Mouse (Mus musculus) G1E (cell line): ENCODE data around the gene Sptbn4. TPM values are rescaled to one million over a fixed set of nuclear protein-coding genes. Genes with fewer than 3 reads are reported as not detected.

Source experiments
- ATAC-seq: 2 replicates; pipeline ENCODE4 v1.8.0; 2016; ENCODE audit warnings: mild to moderate bottlenecking; ENCODE audit not compliant: insufficient number of reproducible peaks, poor library complexity, low FRiP score, severe bottlenecking; ENCODE audit errors: extremely low read depth
- DNase-seq: peaks from one replicate; pipeline ENCODE4 v3.0.0; 2012; ENCODE audit warnings: low spot score
- H3K27me3 ChIP-seq: 2 replicates; pipeline ENCODE4 v1.6.1; 2012; ENCODE audit warnings: mild to moderate bottlenecking, low read length, inconsistent platforms; ENCODE audit not compliant: insufficient read depth
- H3K36me3 ChIP-seq: replicated peaks from 2 replicates; pipeline ENCODE3; 2012; ENCODE audit warnings: mild to moderate bottlenecking, inconsistent platforms
- H3K4me1 ChIP-seq: 2 replicates; pipeline ENCODE4 v1.6.1; 2012; ENCODE audit warnings: low read depth, low read length, inconsistent platforms, mixed read lengths; ENCODE audit not compliant: insufficient read depth
- H3K4me3 ChIP-seq: 2 replicates; pipeline ENCODE4 v1.5.1; 2012; ENCODE audit warnings: low read depth, mild to moderate bottlenecking, inconsistent platforms, low read length, moderate library complexity, mixed read lengths
- H3K9me3 ChIP-seq: replicated peaks from 2 replicates; pipeline ENCODE4 v1.6.1; 2012; ENCODE audit warnings: inconsistent platforms
- CTCF ChIP-seq: IDR thresholded peaks from 2 replicates; pipeline ENCODE4 v1.5.1; 2012; ENCODE audit warnings: low read depth, low read length, inconsistent platforms, mixed read lengths
- GATA1 ChIP-seq: IDR thresholded peaks from 2 replicates; pipeline ENCODE4 v1.6.1; 2012; ENCODE audit warnings: borderline replicate concordance, low read length, inconsistent platforms, mixed read lengths
- GATA2 ChIP-seq: IDR thresholded peaks from 2 replicates; pipeline ENCODE4 v1.6.1; 2012; ENCODE audit warnings: low read depth, low read length, inconsistent platforms, borderline replicate concordance
- POLR2AphosphoS5 ChIP-seq: IDR thresholded peaks from 2 replicates; pipeline ENCODE4 v1.6.1; 2012; ENCODE audit warnings: low read depth, low read length, inconsistent platforms; ENCODE audit not compliant: insufficient replicate concordance
- TAL1 ChIP-seq: conservative IDR thresholded peaks from 2 replicates; pipeline ENCODE4 v1.6.1; 2012; ENCODE audit warnings: low read depth, low read length, inconsistent platforms, mixed read lengths
- polyA plus RNA-seq: library from polyadenylated mRNA; stranded (reverse); fragments of >175 nt; gene quantifications from 2 replicates; pipeline ENCODE4 v1.2.3, GENCODE M21; 2012
- total RNA-seq, 2 experiments: library from RNA; stranded (forward) in 1 of 2; stranded (reverse) in 1 of 2; fragments of 200-1000 nt in 1 of 2; fragments of >200 nt in 1 of 2; fragmentation: Nextera tagmentation in 1 of 2; gene quantifications; 2 replicates each; pipeline ENCODE4 v1.2.3; 2014 to 2017

Gene Sptbn4
- total and polyA plus RNA-seq, 3 experiments, result 0.91 to 2.9 (median 1.2) TPM

DNA sequence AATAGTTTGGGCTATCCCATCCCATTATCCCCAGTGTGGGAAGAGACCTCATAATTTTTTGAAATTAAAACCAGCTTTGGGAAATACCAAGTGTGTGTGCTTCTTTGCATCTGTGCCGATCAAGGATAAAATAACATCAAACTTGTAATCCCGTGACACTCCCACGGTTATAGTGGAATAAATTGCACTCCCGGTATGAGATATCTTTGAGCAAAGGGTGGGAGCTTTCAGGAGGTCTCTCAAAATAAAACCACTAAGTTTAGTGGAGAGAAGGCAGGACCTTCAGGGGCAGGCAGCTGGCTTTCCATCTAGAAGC lies 42.7 kb upstream of the Sptbn4 start:
- Histone ChIP-seq H3K4me3 (peak overlapping the region; percentile 71), H3K36me3 (peaks cover 33% of the 10 kb centered on the region), H3K9me3 (no peaks in the 10 kb centered on the region), H3K4me1 (peaks cover 71% of the 10 kb centered on the region), H3K27me3 (no peaks in the 10 kb centered on the region)
- TF ChIP-seq CTCF (no peak), POLR2AphosphoS5 (no peak), TAL1 (no peak), GATA2 (no peak), GATA1 (no peak)
- no peak for ATAC-seq
- DNase-seq, result no peak

DNA sequence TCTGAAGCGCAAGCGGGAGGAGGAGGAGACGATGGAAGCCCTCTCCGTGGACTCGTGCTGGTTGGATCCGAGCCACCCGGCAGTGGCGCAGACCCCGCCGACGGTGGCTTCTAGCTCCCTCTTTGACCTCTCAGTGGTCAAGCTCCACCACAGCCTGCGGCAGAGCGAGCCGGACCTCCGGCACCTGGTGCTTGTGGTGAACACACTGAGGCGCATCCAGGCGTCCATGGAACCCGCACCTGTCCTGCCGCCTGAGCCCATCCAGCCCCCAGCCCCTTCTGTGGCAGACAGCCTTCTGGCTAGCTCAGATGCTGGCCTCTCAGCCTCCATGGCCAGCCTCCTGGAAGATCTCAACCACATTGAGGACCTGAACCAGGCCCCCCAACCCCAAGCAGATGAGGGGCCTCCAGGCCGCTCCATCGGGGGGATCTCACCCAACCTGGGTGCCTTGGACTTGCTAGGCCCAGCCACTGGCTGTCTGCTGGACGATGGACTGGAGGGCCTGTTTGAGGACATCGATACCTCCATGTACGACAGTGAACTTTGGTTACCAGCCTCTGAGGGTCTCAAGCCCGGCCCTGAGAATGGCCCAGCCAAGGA lies 41.9 kb upstream of the Sptbn4 start:
- TF ChIP-seq CTCF (no peak), POLR2AphosphoS5 (no peak), TAL1 (no peak), GATA2 (no peak), GATA1 (no peak)
- Histone ChIP-seq H3K36me3 (peaks cover 33% of the 10 kb centered on the region), H3K27me3 (no peaks in the 10 kb centered on the region), H3K9me3 (no peaks in the 10 kb centered on the region), H3K4me3 (peak overlapping the region; percentile 71; the same call in 1 of the 2 replicates), H3K4me1 (peaks cover 74% of the 10 kb centered on the region)
- ATAC-seq (no peak), DNase-seq (no peak)

DNA sequence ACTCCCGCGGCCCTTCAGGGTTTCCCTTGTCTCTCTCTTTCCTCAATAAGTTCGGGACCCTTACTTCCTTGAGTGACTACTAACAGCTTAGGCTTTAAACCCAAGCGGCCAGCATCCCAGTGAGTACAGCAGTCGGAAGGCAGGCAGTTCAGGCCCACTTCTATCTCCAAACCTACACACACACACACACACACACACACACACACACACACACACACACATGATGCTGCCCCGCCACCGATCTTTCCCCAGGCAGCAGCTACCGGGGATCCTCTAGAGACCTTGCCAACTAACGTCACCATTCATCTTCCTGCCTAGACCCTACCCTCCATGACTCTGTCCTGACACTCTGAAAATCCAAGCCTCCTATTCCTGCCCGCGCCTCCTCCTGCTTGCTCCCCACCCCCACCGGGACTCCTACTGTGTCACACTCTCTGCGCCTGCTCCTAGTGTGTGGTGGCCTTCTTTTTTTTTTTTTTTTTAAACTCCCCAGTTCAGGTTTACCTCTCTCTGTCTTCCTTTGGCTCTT lies 40.3 kb upstream of the Sptbn4 start:
- ATAC-seq (no peak), DNase-seq (peak; percentile 37)
- H3K9me3 ChIP-seq, result no peaks in the 10 kb centered on the region
- H3K4me3 ChIP-seq, result peak overlapping the region; percentile 77
- H3K36me3 ChIP-seq, result peaks cover 33% of the 10 kb centered on the region
- peaks cover 75% of the 10 kb centered on the region for H3K4me1 ChIP-seq
- no peaks in the 10 kb centered on the region for H3K27me3 ChIP-seq
- TF ChIP-seq TAL1, result no peak
- no peak for TF ChIP-seq CTCF
- TF ChIP-seq POLR2AphosphoS5, result no peak
- no peak for TF ChIP-seq GATA2
- no peak for TF ChIP-seq GATA1

DNA sequence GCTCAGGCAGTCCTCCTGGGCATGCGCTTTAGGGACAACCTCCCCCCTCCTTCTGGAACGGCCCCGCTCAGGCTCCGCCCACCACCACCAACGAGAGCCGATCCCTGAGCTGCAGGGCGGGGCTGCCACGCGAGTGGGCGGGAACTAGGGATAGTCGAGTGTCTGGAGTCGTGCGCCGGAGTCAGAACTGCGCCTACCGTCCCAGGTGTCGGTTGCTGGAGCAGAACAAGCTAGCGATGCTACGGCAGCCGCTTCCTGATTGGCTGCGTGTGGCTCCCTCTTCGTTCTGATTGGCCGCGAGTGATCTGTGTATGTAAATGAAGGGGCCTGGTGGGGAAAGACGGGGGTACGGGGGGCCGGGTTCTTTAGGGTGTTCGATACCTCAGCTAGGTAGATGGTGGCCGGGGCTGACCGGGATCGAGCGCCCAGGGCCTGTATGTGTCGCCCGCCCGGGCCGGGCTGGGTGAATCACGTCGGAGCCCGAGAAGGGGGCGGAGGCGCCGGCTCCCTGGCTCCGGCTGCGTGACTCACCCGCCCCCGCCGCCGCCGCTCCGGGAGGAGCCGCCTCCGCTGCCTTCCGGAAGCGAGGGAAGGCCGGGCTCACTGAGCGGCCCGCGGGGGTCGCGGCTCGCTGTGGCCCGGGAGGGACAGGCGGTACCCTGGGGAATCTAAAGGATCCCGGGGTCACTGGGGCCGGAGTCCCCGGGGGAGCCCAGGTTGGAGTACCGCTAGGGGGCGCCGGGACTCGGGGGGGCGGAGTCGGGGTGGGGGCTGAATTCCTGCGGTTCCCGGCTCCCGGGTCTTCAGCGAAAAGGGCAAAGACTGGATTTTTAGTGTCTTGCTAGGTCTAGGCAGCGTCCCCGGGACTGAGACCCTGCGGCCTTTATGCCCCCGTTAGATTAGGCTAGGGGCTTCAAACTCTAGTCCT lies 39.5 kb upstream of the Sptbn4 start, which contains the start of gene Sertad1:
Gene Sertad1, plus strand, starts transcription at position 141 of the 928 bp plus-strand sequence.
- no peaks in the 10 kb centered on the region for H3K9me3 ChIP-seq
- H3K4me3 ChIP-seq, result peak within 1 kb of the TSS; percentile 77
- no peaks in the 10 kb centered on the region for H3K27me3 ChIP-seq
- ATAC-seq, result peak; percentile 70
- no peak for TF ChIP-seq GATA2
- TF ChIP-seq POLR2AphosphoS5, result peak; percentile 94
- no peak for TF ChIP-seq CTCF
- no peak for TF ChIP-seq TAL1
- no peak for TF ChIP-seq GATA1
- peak; percentile 95 for DNase-seq
- peaks cover 78% of the 10 kb centered on the region for H3K4me1 ChIP-seq
- peaks cover 28% of the 10 kb centered on the region for H3K36me3 ChIP-seq

DNA sequence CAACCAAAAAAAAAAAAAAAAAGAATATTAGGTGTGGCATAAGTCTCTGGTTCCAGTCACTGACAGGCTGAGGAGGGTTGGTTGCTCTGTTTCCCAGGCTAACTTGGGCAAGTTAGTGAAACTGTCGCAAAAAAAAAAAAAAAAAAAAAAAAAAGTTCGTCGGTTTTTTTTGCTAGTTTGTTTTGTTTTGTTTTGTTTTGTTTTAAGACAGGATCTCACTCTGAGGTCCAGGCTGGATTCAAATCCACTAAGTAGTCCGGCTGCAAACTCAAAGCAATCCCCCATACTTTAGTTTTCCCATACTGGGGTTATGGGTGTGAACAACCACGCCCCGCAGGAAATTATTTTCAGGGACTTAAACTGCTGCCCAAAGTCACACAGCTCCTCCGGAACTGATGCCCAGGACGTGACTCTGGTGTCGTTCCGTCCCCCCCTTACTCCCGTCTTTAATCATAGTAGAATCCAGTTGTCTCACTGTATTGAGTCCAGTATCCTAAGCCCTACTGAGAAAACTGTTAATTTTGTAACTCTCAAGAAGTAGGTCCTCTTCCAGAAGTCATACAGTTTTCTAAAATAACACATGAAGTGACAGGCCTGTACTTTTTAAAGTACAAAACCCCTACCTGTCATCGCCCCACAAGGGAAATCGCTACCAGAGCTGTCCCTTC lies 38.8 kb upstream of the Sptbn4 start:
- peak; percentile 51 for DNase-seq
- H3K9me3 ChIP-seq, result no peaks in the 10 kb centered on the region
- no peaks in the 10 kb centered on the region for H3K27me3 ChIP-seq
- peak overlapping the region; percentile 77 for H3K4me3 ChIP-seq
- H3K36me3 ChIP-seq, result peaks cover 23% of the 10 kb centered on the region
- no peak for ATAC-seq
- TF ChIP-seq TAL1, result no peak
- no peak for TF ChIP-seq CTCF
- TF ChIP-seq GATA2, result no peak
- TF ChIP-seq GATA1, result no peak
- no peak for TF ChIP-seq POLR2AphosphoS5
- peaks cover 74% of the 10 kb centered on the region for H3K4me1 ChIP-seq

DNA sequence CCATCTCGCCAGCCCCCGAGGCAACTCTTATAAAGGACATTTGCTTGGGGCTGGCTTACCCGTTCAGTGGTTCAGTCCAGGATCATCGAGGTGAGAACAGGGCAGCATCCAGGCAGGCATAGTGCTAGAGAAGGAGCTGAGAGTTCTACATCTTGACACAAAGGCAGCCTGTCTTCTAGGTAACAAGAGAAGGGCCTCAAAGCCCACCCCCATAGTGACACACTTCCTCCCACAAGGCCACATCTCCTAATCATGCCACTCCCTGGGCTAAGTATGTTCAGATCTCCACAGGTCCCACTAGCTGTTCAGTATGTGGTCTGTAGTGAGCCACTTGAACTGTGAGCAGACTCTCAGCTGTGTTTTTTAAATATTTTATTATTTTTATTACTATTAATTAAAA lies 36.4 kb upstream of the Sptbn4 start:
- H3K27me3 ChIP-seq, result no peaks in the 10 kb centered on the region
- H3K36me3 ChIP-seq, result peaks cover 14% of the 10 kb centered on the region
- H3K9me3 ChIP-seq, result no peaks in the 10 kb centered on the region
- DNase-seq, result no peak
- ATAC-seq, result no peak
- no peak overlapping the region; the same call in 1 of the 2 replicates for H3K4me3 ChIP-seq
- peaks cover 73% of the 10 kb centered on the region for H3K4me1 ChIP-seq
- TF ChIP-seq GATA2 (no peak), TAL1 (no peak), GATA1 (no peak), POLR2AphosphoS5 (no peak), CTCF (no peak)
